Mouse (Mus musculus) limb, embryonic 11.5 days (tissue): ENCODE measurements around the gene Trf. TPM values are rescaled to one million over a fixed set of nuclear protein-coding genes. Genes with fewer than 3 reads are reported as not detected.

ENCODE experiments used
- ATAC-seq: fragments of 200-750 bp; cut with Nextera tagmentation; 2 replicates; pipeline ENCODE4 v1.8.0; 2017; ENCODE audit warnings: low read depth; ENCODE audit not compliant: insufficient number of reproducible peaks, low FRiP score, low TSS enrichment
- DNase-seq: peaks from one replicate; pipeline ENCODE4 v3.0.0-alpha.2; 2015; ENCODE audit warnings: low spot score
- H3K27ac ChIP-seq: fragments of 300-500 bp; sonication (generic); replicated peaks from 2 replicates; pipeline ENCODE4 v1.5.1; 2014; ENCODE audit warnings: low read depth, mild to moderate bottlenecking, low read length
- H3K27me3 ChIP-seq: fragments of 300-500 bp; sonication (generic); 2 replicates; pipeline ENCODE4 v1.6.1; 2014; ENCODE audit warnings: mild to moderate bottlenecking, low read length, mixed read lengths; ENCODE audit not compliant: control insufficient read depth, insufficient read depth
- H3K36me3 ChIP-seq: fragments of 300-500 bp; sonication (generic); 2 replicates; pipeline ENCODE4 v1.6.1; 2014; ENCODE audit warnings: mild to moderate bottlenecking, low read length, moderate library complexity, mixed read lengths; ENCODE audit not compliant: control insufficient read depth, insufficient read depth
- H3K4me1 ChIP-seq: fragments of 300-500 bp; sonication (generic); 2 replicates; pipeline ENCODE4 v1.6.1; 2014; ENCODE audit warnings: low read length, mixed read lengths; ENCODE audit not compliant: control insufficient read depth, insufficient read depth
- H3K4me2 ChIP-seq: fragments of 300-500 bp; sonication (generic); 2 replicates; pipeline ENCODE4 v1.6.1; 2014; ENCODE audit warnings: low read depth, mild to moderate bottlenecking, moderate library complexity; ENCODE audit not compliant: severe bottlenecking
- H3K4me3 ChIP-seq: fragments of 300-500 bp; sonication (generic); 2 replicates; pipeline ENCODE4 v1.5.1; 2014; ENCODE audit warnings: low read depth, low read length
- H3K9ac ChIP-seq: fragments of 300-500 bp; sonication (generic); 2 replicates; pipeline ENCODE4 v1.6.1; 2014; ENCODE audit warnings: mild to moderate bottlenecking, low read length
- H3K9me3 ChIP-seq: fragments of 300-500 bp; sonication (generic); 2 replicates; pipeline ENCODE4 v1.6.1; 2016; ENCODE audit warnings: low read length; ENCODE audit not compliant: control insufficient read depth
- WGBS: fragments of 180-500 bp; shearing (Covaris S2); extraction: QIAGEN DNeasy Blood & Tissue Kit; methylation state at CpG from one replicate; pipeline ENCODE4 v1.1.7; 2014; 5-methylcytosine and 5-hydroxymethylcytosine counted together
- polyA plus RNA-seq: library from polyadenylated mRNA; unstranded; fragments of >200 nt; fragmentation: Nextera tagmentation; extraction: Ambion mirVana; gene quantifications from 2 replicates; pipeline ENCODE4 v1.2.1, GENCODE M21; 2014

Trf gene
- polyA plus RNA-seq, 1 experiment from 2014 or later = 9.7 TPM

DNA sequence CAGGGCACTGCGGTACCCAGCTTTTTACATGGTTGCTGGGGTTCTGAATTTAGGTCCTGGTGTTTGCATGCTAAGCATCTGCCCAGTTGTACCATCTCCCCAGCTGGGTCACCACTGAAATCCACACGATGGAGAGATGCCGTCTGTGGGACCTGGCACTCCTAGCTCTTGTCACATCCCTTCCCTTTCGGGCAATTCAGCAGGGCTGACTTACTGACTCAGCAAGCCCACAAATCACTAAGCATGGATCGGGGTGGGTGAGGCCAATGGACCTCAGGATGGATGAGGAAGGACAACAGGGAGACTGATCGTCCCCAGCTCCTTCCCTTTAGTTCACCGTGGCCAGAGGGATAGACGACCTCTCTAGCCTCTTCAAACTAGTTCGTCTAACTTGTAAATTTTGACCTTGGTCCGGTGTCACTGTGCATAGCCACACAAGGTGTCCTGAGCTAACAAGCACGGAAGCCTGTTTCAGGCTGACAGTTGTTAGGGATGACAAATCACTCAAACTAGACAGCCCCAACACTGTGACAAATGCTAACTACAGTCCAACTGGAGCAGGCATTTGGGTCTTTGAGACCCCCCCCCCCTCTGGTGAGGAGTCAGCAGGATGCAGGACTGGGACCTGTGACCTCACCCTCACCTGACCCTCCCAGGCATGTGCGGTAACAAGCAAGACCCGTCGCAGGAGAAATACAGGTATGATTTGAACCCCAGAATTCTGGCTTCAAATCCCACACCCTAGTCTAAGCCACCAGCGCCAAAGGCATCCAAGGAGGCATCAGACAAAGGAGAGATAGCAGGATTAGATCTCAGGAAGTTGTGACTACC lies 992 bp downstream of the Trf start:
- Histone ChIP-seq H3K36me3 (no peaks in the 10 kb centered on the region), H3K4me3 (no peak overlapping the region), H3K27me3 (no peaks in the 10 kb centered on the region), H3K4me2 (no peak overlapping the region), H3K27ac (no peak overlapping the region), H3K9me3 (no peaks in the 10 kb centered on the region; the same call in 1 of the 2 replicates), H3K4me1 (no peaks in the 10 kb centered on the region), H3K9ac (no peak overlapping the region)
- ATAC-seq (no peak), DNase-seq (no peak)
- WGBS = 85% methylated on average over 15 of the region's 15 CpGs

GRCm38 (mm10) chr9:103228370-103229003 lies 1.8 kb downstream of the Trf start:
- no peak for DNase-seq
- WGBS = 81% methylated on average over 13 of the region's 13 CpGs
- no peak overlapping the region for H3K9ac ChIP-seq
- H3K4me3 ChIP-seq = no peak overlapping the region
- H3K27ac ChIP-seq = no peak overlapping the region
- H3K9me3 ChIP-seq = no peaks in the 10 kb centered on the region; the same call in 1 of the 2 replicates
- H3K36me3 ChIP-seq = no peaks in the 10 kb centered on the region
- H3K4me1 ChIP-seq = no peaks in the 10 kb centered on the region
- H3K4me2 ChIP-seq = no peak overlapping the region
- H3K27me3 ChIP-seq = no peaks in the 10 kb centered on the region
- ATAC-seq = no peak

DNA sequence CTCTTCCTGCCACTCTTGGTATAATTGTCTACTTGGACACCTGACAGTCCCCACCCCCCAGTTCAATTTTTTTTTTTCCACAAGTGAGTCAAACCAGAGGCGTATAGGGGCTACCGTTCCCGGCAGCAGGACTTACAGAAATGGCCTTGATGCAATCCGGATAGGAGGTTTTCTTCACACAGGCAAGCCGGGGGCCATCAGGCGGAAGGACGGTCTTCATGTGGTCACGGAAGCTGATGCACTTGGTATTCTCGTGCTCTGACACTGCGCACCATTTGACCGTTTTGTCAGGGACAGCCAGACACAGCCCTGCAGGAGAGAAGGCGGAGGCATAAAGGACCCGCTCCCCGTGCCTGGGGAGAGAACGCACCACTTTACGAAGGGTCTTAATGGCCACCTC lies 2.5 kb downstream of the Trf start:
- no peak overlapping the region for H3K9ac ChIP-seq
- WGBS = 87% methylated on average over 16 of the region's 16 CpGs
- H3K4me2 ChIP-seq = no peak overlapping the region
- H3K4me1 ChIP-seq = no peaks in the 10 kb centered on the region
- H3K27ac ChIP-seq = no peak overlapping the region
- H3K9me3 ChIP-seq = no peaks in the 10 kb centered on the region; the same call in 1 of the 2 replicates
- H3K27me3 ChIP-seq = no peaks in the 10 kb centered on the region
- no peak overlapping the region for H3K4me3 ChIP-seq
- no peak for DNase-seq
- no peak for ATAC-seq
- H3K36me3 ChIP-seq = no peaks in the 10 kb centered on the region

GRCm38 (mm10) chr9:103226806-103227205 lies 3.4 kb downstream of the Trf start:
- H3K27me3 ChIP-seq = no peaks in the 10 kb centered on the region
- no peak for ATAC-seq

GRCm38 (mm10) chr9:103225464-103225863 lies 4.8 kb downstream of the Trf start:
- no peaks in the 10 kb centered on the region for H3K4me1 ChIP-seq
- no peak overlapping the region for H3K4me3 ChIP-seq
- no peak overlapping the region for H3K4me2 ChIP-seq
- no peaks in the 10 kb centered on the region for H3K27me3 ChIP-seq
- H3K9me3 ChIP-seq = no peaks in the 10 kb centered on the region; the same call in 1 of the 2 replicates
- ATAC-seq (no peak), DNase-seq (no peak)
- WGBS = 63% methylated on average over 3 of the region's 3 CpGs
- H3K36me3 ChIP-seq = no peaks in the 10 kb centered on the region
- no peak overlapping the region for H3K27ac ChIP-seq
- H3K9ac ChIP-seq = no peak overlapping the region

More at GRCm38 (mm10) chr9:103226806-103227205, 3.4 kb downstream of the Trf start:
- H3K4me1 ChIP-seq = no peaks in the 10 kb centered on the region
- no peak overlapping the region for H3K4me2 ChIP-seq
- no peak for DNase-seq
- no peak overlapping the region for H3K9ac ChIP-seq
- H3K36me3 ChIP-seq = no peaks in the 10 kb centered on the region
- 95% methylated on average over 15 of the region's 15 CpGs for WGBS
- H3K9me3 ChIP-seq = no peaks in the 10 kb centered on the region; the same call in 1 of the 2 replicates
- no peak overlapping the region for H3K4me3 ChIP-seq
- H3K27ac ChIP-seq = no peak overlapping the region

DNA sequence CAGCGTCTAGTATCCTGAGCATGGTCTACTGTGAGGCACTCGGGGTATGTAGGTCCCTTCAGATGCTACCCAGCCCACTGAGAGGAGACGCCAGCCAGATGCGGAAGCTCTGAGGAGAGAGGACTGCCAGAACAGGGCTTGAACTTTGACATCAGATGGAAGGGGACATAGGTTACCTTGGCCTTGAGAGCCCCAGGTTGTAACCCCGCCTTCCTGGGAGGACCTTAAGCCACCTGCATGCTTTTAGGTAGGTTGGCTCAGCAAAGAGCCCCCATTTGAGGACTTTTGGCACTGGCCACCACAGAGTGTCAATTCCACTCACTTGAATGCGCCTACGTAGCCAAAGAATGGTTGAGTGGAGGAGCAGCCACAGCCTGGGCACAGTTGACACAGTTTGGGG lies 5.5 kb downstream of the Trf start:
- no peak overlapping the region for H3K4me3 ChIP-seq
- no peak for ATAC-seq
- H3K4me1 ChIP-seq = no peaks in the 10 kb centered on the region
- no peaks in the 10 kb centered on the region for H3K27me3 ChIP-seq
- DNase-seq = no peak
- H3K27ac ChIP-seq = no peak overlapping the region
- no peak overlapping the region for H3K9ac ChIP-seq
- H3K4me2 ChIP-seq = no peak overlapping the region
- WGBS = 88% methylated on average over 7 of the region's 7 CpGs
- no peaks in the 10 kb centered on the region; the same call in 1 of the 2 replicates for H3K9me3 ChIP-seq
- H3K36me3 ChIP-seq = no peaks in the 10 kb centered on the region

DNA sequence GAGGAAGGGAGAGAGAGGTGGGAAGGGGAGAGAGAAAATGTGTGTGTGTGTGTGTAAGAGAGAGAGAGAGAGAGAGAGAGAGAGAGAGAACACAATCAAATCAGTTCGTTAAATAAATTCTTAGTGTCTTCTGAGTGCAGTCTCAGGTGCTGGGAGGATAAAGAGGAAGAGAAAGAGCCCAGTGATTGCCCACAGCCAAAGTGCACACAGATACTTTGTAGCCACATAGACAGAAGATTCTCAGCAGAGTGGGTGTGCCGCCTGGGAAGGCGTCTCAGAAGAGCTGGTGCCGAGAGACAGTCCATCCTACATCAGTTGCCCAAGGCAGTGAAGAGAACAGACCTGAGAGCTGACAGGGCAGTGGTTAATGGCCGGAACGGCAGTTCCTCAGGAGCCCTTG lies 16.0 kb downstream of the Trf start:
- Histone ChIP-seq H3K9ac (no peak overlapping the region), H3K36me3 (no peaks in the 10 kb centered on the region), H3K27me3 (no peaks in the 10 kb centered on the region; the same call in 1 of the 2 replicates), H3K9me3 (no peaks in the 10 kb centered on the region), H3K4me2 (no peak overlapping the region), H3K4me3 (no peak overlapping the region), H3K4me1 (no peaks in the 10 kb centered on the region), H3K27ac (no peak overlapping the region)
- DNase-seq (no peak), ATAC-seq (no peak)
- 78% methylated on average over 6 of the region's 6 CpGs for WGBS

- Histone ChIP-seq H3K9me3 (no peaks in the 10 kb centered on the region), H3K4me3 (no peak overlapping the region), H3K9ac (no peak overlapping the region), H3K27me3 (no peaks in the 10 kb centered on the region; the same call in 1 of the 2 replicates), H3K4me2 (no peak overlapping the region), H3K36me3 (no peaks in the 10 kb centered on the region), H3K27ac (no peak overlapping the region), H3K4me1 (no peaks in the 10 kb centered on the region)
- 70% methylated on average over 2 of the region's 2 CpGs for WGBS
- ATAC-seq (no peak), DNase-seq (no peak)
Observed at GRCm38 (mm10) chr9:103213631-103214030, 16.6 kb downstream of the Trf start.
